Mouse (Mus musculus) liver, embryonic 15.5 days (tissue): ENCODE results near the gene Odf3l2. TPM values are rescaled to one million over a fixed set of nuclear protein-coding genes. Genes with fewer than 3 reads are reported as not detected.

Experiments
- ATAC-seq: fragments of 200-750 bp; cut with Nextera tagmentation; 2 replicates; pipeline ENCODE4 v1.8.0; 2017; ENCODE audit warnings: moderate number of reproducible peaks, mild to moderate bottlenecking, moderate library complexity; ENCODE audit not compliant: insufficient read depth
- H3K27ac ChIP-seq: fragments of 300-500 bp; sonication (generic); replicated peaks from 2 replicates; pipeline ENCODE4 v1.5.1; 2015; ENCODE audit warnings: mild to moderate bottlenecking, inconsistent platforms
- H3K27me3 ChIP-seq: fragments of 300-500 bp; sonication (generic); 2 replicates; pipeline ENCODE4 v1.6.1; 2015; ENCODE audit warnings: mild to moderate bottlenecking, inconsistent platforms
- H3K36me3 ChIP-seq: fragments of 300-500 bp; sonication (generic); replicated peaks from 2 replicates; pipeline ENCODE4 v1.6.1; 2015; ENCODE audit warnings: moderate library complexity, mild to moderate bottlenecking, inconsistent platforms
- H3K4me1 ChIP-seq: fragments of 300-500 bp; sonication (generic); replicated peaks from 2 replicates; pipeline ENCODE4 v1.6.1; 2015; ENCODE audit warnings: inconsistent platforms
- H3K4me2 ChIP-seq: fragments of 300-500 bp; sonication (generic); 2 replicates; pipeline ENCODE4 v1.6.1; 2015; ENCODE audit warnings: moderate library complexity, mild to moderate bottlenecking, inconsistent platforms
- H3K4me3 ChIP-seq: fragments of 300-500 bp; sonication (generic); replicated peaks from 2 replicates; pipeline ENCODE4 v1.5.1; 2015; ENCODE audit warnings: mild to moderate bottlenecking, inconsistent platforms
- H3K9ac ChIP-seq: fragments of 300-500 bp; sonication (generic); 2 replicates; pipeline ENCODE4 v1.6.1; 2015; ENCODE audit warnings: moderate library complexity, mild to moderate bottlenecking, inconsistent platforms
- H3K9me3 ChIP-seq: fragments of 300-500 bp; sonication (generic); replicated peaks from 2 replicates; pipeline ENCODE4 v1.6.1; 2016; ENCODE audit warnings: inconsistent platforms
- WGBS: fragments of 180-500 bp; shearing (Covaris S2); methylation state at CpG from one replicate; pipeline ENCODE4 v1.1.7; 2015; ENCODE audit warnings: mixed read lengths; ENCODE audit not compliant: insufficient replicate concordance; 5-methylcytosine and 5-hydroxymethylcytosine counted together
- polyA plus RNA-seq: library from polyadenylated mRNA; unstranded; fragments of >200 nt; fragmentation: Nextera tagmentation; extraction: Ambion mirVana; gene quantifications from 2 replicates; pipeline ENCODE4 v1.2.1, GENCODE M21; 2015

Odf3l2 gene
- polyA plus RNA-seq, 1 experiment from 2014 or later: not detected

GRCm38 (mm10) chr10:79670071-79670888 is 24.7 kb upstream of the Odf3l2 start:
- 31% methylated on average over 15 of the region's 15 CpGs for WGBS
- ATAC-seq: peak; percentile 10; the same call in 1 of the 2 replicates
- Histone ChIP-seq H3K9me3 (no peaks in the 10 kb centered on the region), H3K4me2 (peak overlapping the region; percentile 88), H3K9ac (peak overlapping the region; percentile 80), H3K4me1 (peaks cover 33% of the 10 kb centered on the region), H3K4me3 (peak overlapping the region; percentile 96), H3K27ac (peak overlapping the region; percentile 88), H3K27me3 (peaks cover 5% of the 10 kb centered on the region; the same call in 1 of the 2 replicates), H3K36me3 (no peaks in the 10 kb centered on the region; the same call in 1 of the 2 replicates)

- peak; percentile 45 for ATAC-seq
- Histone ChIP-seq H3K4me3 (peak overlapping the region; percentile 96), H3K27me3 (peaks cover 5% of the 10 kb centered on the region; the same call in 1 of the 2 replicates), H3K4me1 (peaks cover 33% of the 10 kb centered on the region), H3K9ac (peak overlapping the region; percentile 80), H3K4me2 (peak overlapping the region; percentile 88), H3K27ac (peak overlapping the region; percentile 88), H3K9me3 (no peaks in the 10 kb centered on the region), H3K36me3 (no peaks in the 10 kb centered on the region; the same call in 1 of the 2 replicates)
- WGBS: under 1% methylated on average over 47 of the region's 47 CpGs
Observed at GRCm38 (mm10) chr10:79669576-79670057, 24.1 kb upstream of the Odf3l2 start.

- Histone ChIP-seq H3K27ac (peak within 1 kb of the TSS; percentile 88), H3K27me3 (peaks cover 5% of the 10 kb centered on the region; the same call in 1 of the 2 replicates), H3K4me2 (peak within 1 kb of the TSS; percentile 88), H3K9me3 (no peaks in the 10 kb centered on the region), H3K4me1 (peaks cover 33% of the 10 kb centered on the region), H3K36me3 (no peaks in the 10 kb centered on the region; the same call in 1 of the 2 replicates), H3K4me3 (peak within 1 kb of the TSS; percentile 96), H3K9ac (peak within 1 kb of the TSS; percentile 80)
- peak; percentile 80 for ATAC-seq
- WGBS: 1% methylated on average over 45 of the region's 45 CpGs
Observed at GRCm38 (mm10) chr10:79668771-79669575, 23.4 kb upstream of the Odf3l2 start, which contains the start of gene Tpgs1. Gene Tpgs1, plus strand, starts transcription at chr10:79669369.

GRCm38 (mm10) chr10:79668076-79668475 is 22.5 kb upstream of the Odf3l2 start:
- no peak for ATAC-seq
- H3K9me3 ChIP-seq: no peaks in the 10 kb centered on the region
- peaks cover 33% of the 10 kb centered on the region for H3K4me1 ChIP-seq
- H3K9ac ChIP-seq: no peak overlapping the region
- H3K27ac ChIP-seq: no peak overlapping the region
- no peaks in the 10 kb centered on the region; the same call in 1 of the 2 replicates for H3K36me3 ChIP-seq
- WGBS: 64% methylated on average over 5 of the region's 5 CpGs
- H3K27me3 ChIP-seq: peaks cover 5% of the 10 kb centered on the region; the same call in 1 of the 2 replicates
- no peak overlapping the region for H3K4me2 ChIP-seq
- H3K4me3 ChIP-seq: no peak overlapping the region

- ATAC-seq: no peak
- Histone ChIP-seq H3K4me1 (peaks cover 36% of the 10 kb centered on the region), H3K27ac (no peak overlapping the region), H3K27me3 (peaks cover 5% of the 10 kb centered on the region; the same call in 1 of the 2 replicates), H3K4me3 (no peak overlapping the region), H3K4me2 (no peak overlapping the region), H3K36me3 (no peaks in the 10 kb centered on the region), H3K9me3 (no peaks in the 10 kb centered on the region), H3K9ac (no peak overlapping the region)
- 62% methylated on average over 9 of the region's 9 CpGs for WGBS
Observed at GRCm38 (mm10) chr10:79666493-79666892, 21.0 kb upstream of the Odf3l2 start.

- H3K4me1 ChIP-seq: peaks cover 21% of the 10 kb centered on the region
- no peak for ATAC-seq
- no peak overlapping the region for H3K9ac ChIP-seq
- H3K27me3 ChIP-seq: peaks cover 5% of the 10 kb centered on the region; the same call in 1 of the 2 replicates
- H3K4me3 ChIP-seq: no peak overlapping the region
- H3K9me3 ChIP-seq: no peaks in the 10 kb centered on the region
- no peak overlapping the region for H3K4me2 ChIP-seq
- 66% methylated on average over 8 of the region's 8 CpGs for WGBS
- no peaks in the 10 kb centered on the region for H3K36me3 ChIP-seq
- no peak overlapping the region for H3K27ac ChIP-seq
Observed at GRCm38 (mm10) chr10:79665051-79665450, 19.5 kb upstream of the Odf3l2 start.

GRCm38 (mm10) chr10:79664131-79664665 is 18.7 kb upstream of the Odf3l2 start, which contains the start of gene Madcam1:
Gene Madcam1, plus strand, starts transcription at chr10:79664559.
- H3K4me3 ChIP-seq: no peak within 1 kb of the TSS
- 20% methylated on average over 13 of the region's 13 CpGs for WGBS
- no peaks in the 10 kb centered on the region for H3K9me3 ChIP-seq
- no peak within 1 kb of the TSS for H3K4me2 ChIP-seq
- H3K27ac ChIP-seq: no peak within 1 kb of the TSS
- no peak for ATAC-seq
- H3K9ac ChIP-seq: no peak within 1 kb of the TSS
- peaks cover 5% of the 10 kb centered on the region; the same call in 1 of the 2 replicates for H3K27me3 ChIP-seq
- peaks cover 17% of the 10 kb centered on the region for H3K4me1 ChIP-seq
- no peaks in the 10 kb centered on the region for H3K36me3 ChIP-seq

GRCm38 (mm10) chr10:79661861-79662260 is 16.3 kb upstream of the Odf3l2 start:
- H3K9ac ChIP-seq: no peak overlapping the region
- peaks cover 6% of the 10 kb centered on the region; the same call in 1 of the 2 replicates for H3K4me1 ChIP-seq
- WGBS: 36% methylated on average over 3 of the region's 3 CpGs
- no peaks in the 10 kb centered on the region; the same call in 1 of the 2 replicates for H3K27me3 ChIP-seq
- H3K4me3 ChIP-seq: no peak overlapping the region
- no peaks in the 10 kb centered on the region for H3K9me3 ChIP-seq
- no peaks in the 10 kb centered on the region for H3K36me3 ChIP-seq
- H3K4me2 ChIP-seq: no peak overlapping the region
- ATAC-seq: no peak
- no peak overlapping the region for H3K27ac ChIP-seq

- no peak overlapping the region for H3K27ac ChIP-seq
- ATAC-seq: no peak
- 71% methylated on average over 2 of the region's 2 CpGs for WGBS
Observed at GRCm38 (mm10) chr10:79660298-79660697, 14.8 kb upstream of the Odf3l2 start.

GRCm38 (mm10) chr10:79658829-79659228 is 13.3 kb upstream of the Odf3l2 start:
- H3K9me3 ChIP-seq: no peaks in the 10 kb centered on the region
- peak; percentile 35; the same call in 1 of the 2 replicates for ATAC-seq
- peaks cover 6% of the 10 kb centered on the region; the same call in 1 of the 2 replicates for H3K4me1 ChIP-seq
- H3K27me3 ChIP-seq: peaks cover 20% of the 10 kb centered on the region; the same call in 1 of the 2 replicates
- no peak overlapping the region for H3K4me2 ChIP-seq
- no peak overlapping the region for H3K27ac ChIP-seq
- H3K36me3 ChIP-seq: no peaks in the 10 kb centered on the region
- no peak overlapping the region for H3K4me3 ChIP-seq
- H3K9ac ChIP-seq: no peak overlapping the region
- 11% methylated on average over 4 of the region's 4 CpGs for WGBS

More at GRCm38 (mm10) chr10:79660298-79660697, 14.8 kb upstream of the Odf3l2 start:
- Histone ChIP-seq H3K4me3 (no peak overlapping the region), H3K9ac (no peak overlapping the region), H3K36me3 (no peaks in the 10 kb centered on the region), H3K27me3 (peaks cover 8% of the 10 kb centered on the region; the same call in 1 of the 2 replicates), H3K4me1 (peaks cover 6% of the 10 kb centered on the region; the same call in 1 of the 2 replicates), H3K4me2 (no peak overlapping the region), H3K9me3 (no peaks in the 10 kb centered on the region)
